Mouse (Mus musculus) neutrophil, adult 5-6 weeks (primary cell): ENCODE measurements around the gene Krt24. TPM values are rescaled to one million over a fixed set of nuclear protein-coding genes. Genes with fewer than 3 reads are reported as not detected.
A peak's percentile ranks its signal among the peaks of the same experiment; 100 is the strongest.

Experiments used
- ATAC-seq: fragments of 151-379, 151-347 bp; 2 replicates; pipeline ENCODE4 v1.8.0; 2017; ENCODE audit warnings: mild to moderate bottlenecking, moderate TSS enrichment; ENCODE audit not compliant: insufficient number of reproducible peaks, poor library complexity, low FRiP score, severe bottlenecking; ENCODE audit errors: extremely low read depth
- total RNA-seq: library from RNA; stranded (forward); fragments of 200-1000 nt; gene quantifications from 2 replicates; pipeline ENCODE4 v1.2.3, GENCODE M21; 2017

Gene Krt24
- total RNA-seq, result not detected in 2 replicates

DNA sequence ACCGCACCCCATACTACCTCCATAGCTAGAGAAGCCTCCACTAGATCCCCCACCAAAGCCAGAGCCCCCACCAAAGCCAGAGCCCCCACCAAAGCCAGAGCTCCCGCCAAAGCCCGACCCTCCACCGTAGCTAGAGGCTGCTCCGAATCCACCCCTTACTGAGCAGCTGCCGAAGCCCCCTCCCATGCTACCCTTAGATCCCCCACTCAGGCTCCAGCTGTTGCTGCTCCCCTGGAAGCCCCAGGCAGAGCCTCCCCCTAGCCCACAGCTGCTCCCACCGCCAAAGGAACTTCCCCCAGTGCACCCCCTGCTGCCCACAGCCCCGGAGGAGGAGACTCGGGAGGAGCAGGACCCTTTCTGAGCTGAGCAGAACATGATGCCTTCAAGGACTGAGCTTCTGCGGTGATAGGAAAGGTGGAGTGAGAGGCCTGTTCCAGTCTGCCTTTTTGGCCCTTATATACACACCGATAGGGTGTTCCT lies at the start of gene Krt24:
Gene Krt24 (minus strand): TSS at position 430 of the 480 bp plus-strand sequence.
- no peak for ATAC-seq

GRCm38 (mm10) chr11:99333426-99333825 lies 48.4 kb upstream of the Krt24 start:
- no peak for ATAC-seq

DNA sequence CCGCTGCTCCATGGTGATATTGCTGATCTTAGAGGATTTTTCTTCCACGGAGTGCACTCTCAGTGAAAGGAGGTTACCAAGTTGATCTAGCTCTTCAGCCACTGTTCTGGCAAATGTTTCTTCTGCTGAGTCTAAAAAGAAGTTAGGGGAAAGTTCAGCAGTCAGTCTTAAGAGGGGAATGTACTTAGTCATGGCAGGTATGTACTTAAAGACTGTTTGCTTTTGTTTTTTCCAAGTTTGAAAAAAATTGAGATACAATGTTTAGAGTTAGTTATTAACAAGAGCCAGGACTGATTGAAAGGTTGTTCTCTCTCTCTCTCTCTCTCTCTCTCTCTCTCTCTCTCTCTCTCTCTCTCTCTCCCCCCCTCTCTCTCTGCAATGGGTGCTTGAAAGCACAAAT lies 44.6 kb upstream of the Krt24 start:
- ATAC-seq, result no peak

DNA sequence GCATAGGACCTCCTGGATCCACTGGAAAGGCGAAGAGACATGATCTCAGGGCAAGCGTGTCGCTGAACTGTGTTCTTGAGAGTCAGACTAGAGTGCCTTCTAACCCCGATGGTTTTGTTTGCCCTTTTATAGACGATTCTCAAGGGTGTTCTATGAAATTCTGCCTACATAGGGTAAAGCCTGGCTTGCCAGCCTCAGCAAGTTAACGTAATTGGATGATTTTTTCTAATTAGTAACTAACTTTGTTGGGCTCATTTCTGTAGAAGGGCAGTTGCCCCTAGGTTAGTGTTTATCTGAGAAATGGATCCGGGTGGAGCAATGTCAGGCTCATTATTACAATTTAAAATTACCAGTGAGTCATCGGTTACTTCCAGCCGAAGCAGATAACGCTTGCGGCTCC lies 37.8 kb upstream of the Krt24 start, which contains the start of gene Krt25:
Gene Krt25 (minus strand): TSS at position 101 of the 400 bp plus-strand sequence.
- ATAC-seq, result no peak

DNA sequence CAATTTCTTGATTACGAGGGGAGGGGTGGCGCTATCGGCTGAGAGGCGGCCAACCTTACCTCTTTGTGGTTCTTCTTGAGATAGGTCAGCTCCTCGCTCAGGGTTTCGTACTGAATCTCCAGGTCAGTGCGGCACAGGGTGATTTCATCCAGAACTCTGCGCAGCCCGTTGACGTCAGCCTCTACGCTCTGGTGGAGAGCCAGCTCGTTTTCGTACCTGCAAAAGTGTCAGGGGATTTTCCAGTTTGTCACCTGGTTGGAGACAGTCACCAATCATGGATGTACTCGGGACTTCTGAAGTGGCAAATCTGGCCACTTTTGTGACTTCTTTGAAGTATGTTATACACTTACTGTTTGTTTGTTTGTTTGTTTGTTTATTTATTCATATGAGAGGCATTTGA lies 36.0 kb upstream of the Krt24 start:
- no peak for ATAC-seq

GRCm38 (mm10) chr11:99319127-99319526 lies 34.1 kb upstream of the Krt24 start:
- ATAC-seq, result no peak

- no peak for ATAC-seq
These were observed 31.5 kb upstream of the Krt24 start for GRCm38 (mm10) chr11:99316543-99316942.

- no peak for ATAC-seq
These were observed 29.5 kb upstream of the Krt24 start for GRCm38 (mm10) chr11:99314594-99314993.

GRCm38 (mm10) chr11:99310882-99311281 lies 25.8 kb upstream of the Krt24 start:
- no peak for ATAC-seq

GRCm38 (mm10) chr11:99307579-99307978 lies 22.5 kb upstream of the Krt24 start:
- peak; percentile 71; the same call in 1 of the 2 replicates for ATAC-seq

DNA sequence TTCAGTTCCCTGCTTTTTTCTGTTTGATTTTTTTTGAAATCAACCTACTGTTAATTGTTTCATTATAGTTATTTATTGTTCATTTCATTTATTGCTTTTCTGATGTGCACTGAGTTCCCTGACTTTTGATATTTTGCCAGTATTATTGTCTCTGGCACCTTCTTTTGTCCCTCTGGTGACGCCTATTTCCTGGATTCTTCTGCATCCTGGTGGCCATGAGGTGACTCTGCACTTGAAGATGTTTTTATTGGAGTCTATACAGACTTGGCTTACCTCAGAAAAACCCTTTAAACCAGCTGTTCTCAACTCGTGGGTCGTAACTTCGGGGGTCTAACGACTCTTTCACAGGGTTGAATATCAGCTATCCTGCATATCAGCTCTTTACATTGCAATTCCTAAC lies 10.0 kb upstream of the Krt24 start:
- ATAC-seq, result no peak

- peak; percentile 58; the same call in 1 of the 2 replicates for ATAC-seq
These were observed 7.8 kb upstream of the Krt24 start for GRCm38 (mm10) chr11:99292846-99293245.

GRCm38 (mm10) chr11:99284011-99284410 lies 1.1 kb downstream of the Krt24 start:
- ATAC-seq, result no peak

- no peak for ATAC-seq
These were observed 1.7 kb downstream of the Krt24 start for GRCm38 (mm10) chr11:99283334-99283733.

DNA sequence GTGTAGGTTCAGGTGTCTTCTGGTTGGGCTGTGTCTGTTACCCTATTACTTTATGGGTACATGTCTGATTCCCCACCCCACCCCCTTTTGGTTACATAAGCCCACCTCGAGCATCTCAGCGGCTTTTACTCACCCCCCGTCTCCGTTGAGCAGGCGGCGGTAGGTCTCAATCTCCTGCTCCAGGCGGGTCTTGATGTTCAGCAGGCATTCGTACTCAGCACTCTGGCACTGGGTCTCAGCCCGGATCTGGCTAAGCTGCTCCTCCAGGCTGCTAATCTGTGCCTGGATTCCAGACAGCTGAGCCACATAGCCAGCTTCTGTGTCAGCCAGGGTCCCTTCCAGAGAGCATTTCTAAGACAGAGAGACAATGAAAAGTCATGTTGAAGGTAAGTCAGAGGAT lies 3.9 kb downstream of the Krt24 start:
- ATAC-seq, result no peak

GRCm38 (mm10) chr11:99279986-99280385 lies 5.1 kb downstream of the Krt24 start:
- no peak for ATAC-seq

DNA sequence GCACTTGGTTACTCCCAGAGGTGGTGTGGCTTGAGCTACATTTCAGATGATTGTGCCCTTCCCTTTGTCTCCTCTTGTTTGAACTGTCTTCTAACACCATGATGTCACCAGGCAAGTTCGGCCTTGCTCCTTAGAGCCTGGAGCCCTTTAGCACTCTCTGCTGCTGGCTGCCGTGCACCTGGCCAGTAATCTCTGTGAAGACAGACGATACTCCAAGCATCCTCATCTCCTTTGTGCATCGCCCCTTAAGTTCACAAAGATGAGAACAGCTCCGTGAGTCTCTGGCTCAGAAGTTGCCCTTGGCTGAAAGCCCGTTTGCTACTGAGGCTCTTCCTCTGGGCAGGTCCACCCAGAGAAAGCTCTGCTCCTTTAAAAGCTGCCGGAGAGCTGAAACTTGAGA lies 8.3 kb downstream of the Krt24 start:
- ATAC-seq, result no peak

GRCm38 (mm10) chr11:99275624-99276023 lies 9.4 kb downstream of the Krt24 start:
- ATAC-seq, result no peak

- no peak for ATAC-seq
These were observed 12.3 kb downstream of the Krt24 start for GRCm38 (mm10) chr11:99272721-99273120.

GRCm38 (mm10) chr11:99269192-99269591 lies 15.9 kb downstream of the Krt24 start:
- ATAC-seq, result no peak

DNA sequence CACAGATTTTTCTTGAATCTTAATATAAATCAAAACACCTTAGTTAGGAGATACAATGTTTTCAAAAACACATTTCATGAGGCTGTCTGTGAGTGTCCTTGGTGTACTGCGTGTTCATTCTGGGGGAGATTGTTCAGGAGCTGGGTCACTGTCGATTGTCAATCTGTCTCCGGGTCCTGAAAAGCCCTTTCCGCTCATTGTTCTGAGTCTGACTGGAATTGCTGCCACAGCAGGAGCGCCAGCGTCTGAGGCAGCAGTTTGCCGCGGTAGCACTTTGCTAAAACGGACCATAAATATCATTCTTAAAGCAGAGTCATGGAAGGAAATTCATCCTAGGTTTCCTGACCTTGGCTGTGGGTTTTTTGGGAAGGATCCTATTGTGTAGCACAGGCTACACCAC lies 19.3 kb downstream of the Krt24 start:
- no peak for ATAC-seq
